Mouse (Mus musculus) layer of hippocampus, postnatal 10 days (tissue): ENCODE data around the gene C8g. TPM values are rescaled to one million over a fixed set of nuclear protein-coding genes. Genes with fewer than 3 reads are reported as not detected.
A peak's percentile ranks its signal among the peaks of the same experiment; 100 is the strongest.

Experiments used
- DNase-seq, 2 experiments: peaks; one replicate each; pipeline ENCODE4 v3.0.0; 2021; ENCODE audit warnings: low spot score in 2 of 2
- total RNA-seq, 2 experiments: library from RNA; stranded (reverse); gene quantifications; 2 replicates each; pipeline ENCODE4 v1.2.3; 2021

Gene C8g
- total RNA-seq, 2 experiments from 2014 or later = 1.5 to 1.9 TPM

DNA sequence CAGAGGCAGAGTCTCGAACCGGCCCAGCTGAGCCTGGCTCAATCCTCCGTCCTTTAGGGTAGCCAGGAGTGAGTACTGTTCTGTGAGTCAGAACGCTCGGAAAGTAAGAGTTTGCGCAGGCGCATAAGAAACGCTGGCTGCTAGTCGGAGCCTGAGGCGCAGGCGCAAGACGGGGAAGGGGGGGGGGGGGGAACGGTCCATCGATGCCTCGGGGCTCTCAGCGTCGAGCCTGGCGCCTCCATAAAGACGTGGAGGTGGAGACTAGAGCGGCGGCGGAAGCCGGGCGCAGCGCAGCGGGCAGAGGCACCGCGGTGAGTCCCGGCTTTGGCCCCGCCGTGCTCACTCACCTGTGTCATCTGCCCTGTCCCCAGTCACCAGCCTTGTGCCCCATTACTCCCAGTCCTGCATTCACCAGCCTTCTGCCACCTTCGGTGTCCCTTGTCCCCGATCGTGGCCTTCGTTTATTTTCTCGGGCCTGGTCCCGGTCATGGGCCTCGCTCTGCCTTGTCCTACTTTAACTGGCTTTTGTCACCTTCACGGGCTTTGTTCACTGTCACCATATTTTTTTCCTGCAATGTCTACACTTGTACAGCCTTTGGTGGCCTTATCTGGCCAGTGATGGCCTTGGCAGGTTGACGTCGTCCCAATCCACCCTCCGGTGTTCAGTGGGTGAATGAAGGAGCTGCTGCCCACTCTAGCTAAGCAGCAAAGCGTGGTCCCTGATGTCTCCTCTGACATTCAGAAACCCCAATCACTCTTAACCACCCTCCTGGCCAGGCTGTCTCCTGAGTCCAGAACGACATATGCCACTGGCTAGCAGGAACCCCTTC is 728 bp downstream of the C8g start, which contains the start of gene Fbxw5:
Gene Fbxw5 (plus strand): TSS at position 175 of the 830 bp plus-strand sequence.
- peak; percentile 73 to 83 for DNase-seq

DNA sequence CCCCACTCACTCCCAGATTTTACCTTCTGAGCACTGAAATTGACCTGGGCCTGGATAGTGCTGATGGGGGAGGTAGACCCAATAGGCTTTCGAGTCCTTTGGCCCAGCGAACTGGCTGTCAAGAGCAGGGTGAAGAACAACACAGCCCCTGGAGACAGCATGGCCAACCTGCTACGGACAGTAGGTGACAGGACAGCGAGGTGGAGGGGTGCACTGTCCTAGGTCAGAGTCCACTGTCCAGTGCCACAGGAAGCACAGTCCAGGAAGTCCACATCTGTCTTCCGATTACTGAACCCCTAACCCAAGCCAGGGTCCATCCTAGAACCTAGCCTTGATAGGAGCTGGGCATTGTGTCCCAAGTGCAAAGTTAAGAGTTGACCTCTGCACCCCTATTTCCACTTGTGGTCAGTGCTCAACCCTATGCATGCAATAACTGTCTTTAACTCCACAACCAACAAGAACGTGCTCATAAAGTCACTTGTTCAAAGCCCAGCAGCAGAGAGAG is 1.4 kb downstream of the C8g start:
- DNase-seq = no peak

- no peak for DNase-seq
These were observed 2.7 kb downstream of the C8g start for GRCm38 (mm10) chr2:25498622-25499478.

DNA sequence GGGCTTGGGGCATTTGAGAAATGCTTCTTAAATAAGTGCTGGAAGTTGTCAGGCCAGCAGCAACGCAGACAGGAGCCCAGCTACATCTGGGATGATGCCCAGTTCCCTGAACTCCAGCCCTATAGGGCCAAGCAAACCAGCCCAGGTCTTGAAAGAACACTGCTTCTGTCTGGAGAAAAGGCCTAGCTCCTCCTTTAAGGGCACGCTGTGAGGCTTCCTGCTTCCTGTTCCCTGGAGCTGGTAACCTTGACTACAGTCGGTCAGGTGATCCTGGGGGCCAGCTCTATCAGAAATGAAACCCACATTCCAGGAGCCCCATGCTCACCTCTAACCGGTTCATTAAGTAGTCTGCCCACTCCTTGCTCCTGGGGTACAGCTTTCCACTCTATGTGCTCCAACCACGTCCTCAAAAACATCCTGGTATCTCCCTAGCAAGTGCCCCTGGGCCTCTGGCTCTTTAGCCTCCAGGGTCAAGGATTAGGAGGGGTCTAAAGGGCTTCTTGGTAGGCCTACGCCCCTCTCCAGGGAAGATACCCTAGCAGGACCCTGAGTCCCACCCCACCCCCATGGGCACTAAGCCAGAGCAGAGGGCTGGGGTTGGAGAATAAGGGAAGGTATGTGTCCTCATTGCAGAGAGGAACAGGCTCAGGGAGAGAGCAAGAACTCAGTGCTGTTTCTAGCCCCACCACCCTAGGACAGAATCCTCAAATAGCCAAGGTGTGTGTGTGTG is 3.5 kb downstream of the C8g start:
- no peak for DNase-seq

DNA sequence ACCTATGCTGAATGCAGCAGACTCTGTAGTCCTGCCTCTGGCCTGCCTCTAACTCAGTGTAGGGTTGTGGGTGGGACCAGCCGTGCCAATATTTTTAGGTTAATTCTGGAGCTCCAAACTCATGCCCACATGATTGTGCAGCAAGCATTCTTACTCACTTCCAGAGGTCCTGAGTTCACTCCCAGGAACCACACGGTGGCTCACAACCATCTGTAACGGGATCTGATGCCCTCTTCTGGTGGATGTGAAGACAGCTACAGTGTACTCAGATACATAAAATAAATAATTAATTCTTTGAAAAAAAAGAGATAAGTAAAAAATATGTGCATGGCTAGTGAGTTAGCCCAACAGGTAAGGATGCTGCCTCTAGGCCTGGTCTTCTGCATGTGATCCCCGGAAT is 5.1 kb downstream of the C8g start:
- no peak for DNase-seq

- no peak for DNase-seq
These were observed 8.0 kb downstream of the C8g start, which contains the start of gene Lcn12 for GRCm38 (mm10) chr2:25493476-25493961. Gene Lcn12 (minus strand): TSS chr2:25493911.

GRCm38 (mm10) chr2:25492988-25493387 is 8.5 kb downstream of the C8g start:
- DNase-seq = no peak

- DNase-seq = no peak
These were observed 12.8 kb downstream of the C8g start for GRCm38 (mm10) chr2:25488671-25489068.

GRCm38 (mm10) chr2:25487965-25488670 is 13.4 kb downstream of the C8g start:
- no peak for DNase-seq

DNA sequence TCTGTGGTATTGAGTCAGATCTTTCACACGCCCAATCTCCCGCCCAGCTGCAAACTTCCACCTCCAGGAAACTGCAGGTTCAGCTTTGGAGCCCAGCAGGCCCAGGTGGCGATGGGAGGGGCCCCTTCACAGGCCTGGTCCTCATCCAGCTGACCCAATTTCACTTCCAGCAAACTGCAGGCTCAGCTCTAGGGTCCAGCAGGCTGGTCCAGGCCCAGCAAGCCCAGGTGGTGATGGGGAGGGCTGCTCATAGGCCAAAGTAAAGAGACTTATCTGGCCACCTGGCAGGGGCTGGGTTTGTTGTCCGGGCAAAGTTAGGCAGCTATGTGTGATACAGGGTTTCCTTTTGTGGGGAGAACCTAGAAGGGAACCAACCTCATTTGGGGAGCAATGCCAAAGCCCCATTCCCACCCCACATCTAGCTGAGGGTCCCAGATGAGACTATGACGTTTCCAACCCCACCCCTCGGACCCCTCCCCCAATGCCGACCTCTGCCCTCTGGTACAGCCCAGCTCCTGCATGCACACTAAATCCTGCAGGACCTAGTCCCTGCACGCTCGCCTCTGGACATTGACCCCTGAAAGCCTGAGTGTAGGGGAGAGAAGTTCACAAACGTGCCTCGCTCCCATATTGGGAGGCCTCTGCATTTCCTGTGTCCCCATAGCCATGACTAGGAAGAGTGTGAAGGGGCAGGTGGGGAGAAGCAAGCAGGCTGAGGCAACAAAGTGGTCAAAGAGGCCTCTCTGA is 16.4 kb downstream of the C8g start:
- no peak for DNase-seq

DNA sequence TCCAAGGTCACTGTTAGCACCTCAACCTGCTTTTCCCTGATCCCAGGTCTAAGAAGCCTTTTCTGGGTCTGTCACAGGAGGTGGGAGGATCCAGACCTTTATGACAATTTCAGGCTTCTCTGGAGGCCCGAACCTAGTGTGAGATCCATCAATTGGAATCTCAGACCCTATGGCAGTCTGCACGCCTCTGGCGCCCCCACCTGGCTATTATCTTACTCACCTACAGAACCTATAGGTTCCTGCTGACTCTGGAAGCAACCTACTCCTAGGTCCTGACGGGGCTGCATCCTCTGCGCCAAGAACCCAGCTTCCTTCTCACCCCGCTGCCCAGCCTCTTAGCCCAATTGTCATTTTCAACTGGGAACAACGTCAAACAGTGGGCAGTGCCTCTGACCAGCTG is 18.6 kb downstream of the C8g start:
- no peak for DNase-seq

- DNase-seq = no peak
These were observed 21.0 kb downstream of the C8g start for GRCm38 (mm10) chr2:25480541-25480940.

GRCm38 (mm10) chr2:25479551-25480311 is 21.8 kb downstream of the C8g start:
- no peak for DNase-seq

DNA sequence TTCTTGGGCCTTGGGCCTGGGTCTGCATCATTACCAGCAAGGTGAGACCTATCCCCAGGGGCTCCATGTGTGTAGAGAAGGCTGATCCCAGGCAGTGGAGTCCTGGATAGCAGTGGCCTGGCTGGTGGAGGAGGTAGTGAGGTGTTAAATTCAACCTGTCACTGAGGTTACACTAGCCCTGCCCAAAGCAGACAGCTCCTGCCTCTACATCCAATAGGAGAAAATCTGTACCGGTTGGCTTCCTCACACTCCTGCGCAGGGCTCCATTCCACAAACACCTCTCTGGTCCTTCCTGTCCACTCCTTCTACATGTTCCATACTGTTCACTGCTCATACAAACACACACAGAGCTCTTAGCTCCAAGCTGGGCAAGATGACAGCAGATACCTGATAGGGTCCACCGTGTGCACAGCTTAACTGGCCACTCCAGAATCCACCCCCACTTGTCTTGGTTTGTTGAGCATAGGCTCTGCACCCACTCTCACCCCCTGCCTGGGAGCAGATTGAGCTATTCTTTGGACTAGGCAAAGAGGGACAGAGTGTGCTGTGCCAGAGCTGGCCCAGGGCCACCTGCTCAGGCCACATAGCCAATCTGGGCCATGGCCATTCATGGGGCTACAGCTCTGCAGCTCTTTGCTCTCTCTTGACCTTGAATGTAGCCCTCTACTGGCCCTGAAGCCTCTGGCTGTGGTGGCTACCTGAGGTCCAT is 23.4 kb downstream of the C8g start:
- DNase-seq = no peak

- DNase-seq = no peak
These were observed 24.0 kb downstream of the C8g start for GRCm38 (mm10) chr2:25477541-25477940.

DNA sequence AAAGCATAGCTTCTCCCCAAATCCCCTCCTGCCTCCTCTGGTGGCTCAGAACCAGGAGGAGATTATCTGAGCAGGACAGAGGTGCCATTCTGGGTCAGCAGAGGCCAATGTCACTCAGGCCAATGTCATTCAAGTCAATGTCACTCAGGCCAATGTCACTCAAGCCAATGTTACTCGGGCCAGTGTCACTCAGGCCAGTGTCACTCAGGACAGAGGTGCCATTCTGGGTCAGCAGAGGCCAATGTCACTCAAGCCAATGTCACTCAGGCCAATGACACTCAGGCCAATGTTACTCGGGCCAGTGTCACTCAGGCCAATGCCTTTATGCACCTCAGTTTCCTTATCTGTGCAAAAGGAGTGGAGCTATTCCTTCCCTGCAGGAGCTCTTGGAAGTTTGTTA is 29.0 kb downstream of the C8g start:
- no peak for DNase-seq

DNA sequence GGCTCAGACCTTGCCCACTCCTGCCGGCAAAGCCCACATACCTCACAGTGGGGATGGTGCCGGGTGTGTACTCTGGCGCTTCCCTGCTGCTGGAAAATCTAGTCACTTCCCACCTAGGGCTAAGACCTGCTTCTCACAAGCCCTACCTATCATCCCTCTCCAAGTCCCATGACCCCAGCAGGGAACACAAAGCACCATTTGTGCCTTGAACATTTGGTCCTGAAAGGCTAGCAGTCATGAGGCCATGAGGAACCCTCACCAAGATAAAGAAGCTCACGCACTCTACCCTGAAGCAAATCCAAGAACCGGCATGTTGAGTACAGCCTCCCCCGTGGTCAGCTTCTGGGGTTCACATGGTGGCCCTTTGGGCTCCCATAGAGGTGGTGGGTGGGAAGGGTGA is 31.6 kb downstream of the C8g start, which contains the start of gene Ptgds:
Gene Ptgds (minus strand): TSS at position 78 of the 400 bp plus-strand sequence.
- no peak for DNase-seq
